Mouse (Mus musculus) myocyte (in vitro differentiated cells): ENCODE measurements around the gene 5730596B20Rik. TPM values are rescaled to one million over a fixed set of nuclear protein-coding genes. Genes with fewer than 3 reads are reported as not detected.

ENCODE experiments used
- H3K27me3 ChIP-seq: one replicate; pipeline ENCODE4 v1.6.1; 2011; ENCODE audit not compliant: control insufficient read depth, insufficient read depth, insufficient read length
- H3K36me3 ChIP-seq: one replicate; pipeline ENCODE4 v1.6.1; 2011; ENCODE audit not compliant: control insufficient read depth, insufficient read depth
- H3K4me2 ChIP-seq: one replicate; pipeline ENCODE4 v1.6.1; 2011; ENCODE audit warnings: low read depth, control low read depth
- H3K4me3 ChIP-seq: one replicate; pipeline ENCODE4 v1.5.1; 2011; ENCODE audit warnings: mild to moderate bottlenecking, control low read depth, moderate library complexity
- H3K79me2 ChIP-seq: one replicate; pipeline ENCODE4 v1.6.1; 2011; ENCODE audit not compliant: control insufficient read depth, insufficient read depth
- H3ac ChIP-seq: one replicate; pipeline ENCODE4 v1.6.1; 2011; ENCODE audit not compliant: control insufficient read depth, insufficient read length
- CEBPB ChIP-seq: IDR thresholded peaks from 2 replicates; pipeline ENCODE4 v1.6.1; 2011; ENCODE audit warnings: mild to moderate bottlenecking, moderate library complexity; ENCODE audit not compliant: poor library complexity, insufficient read depth, severe bottlenecking
- E2F4 ChIP-seq: IDR thresholded peaks from one replicate; pipeline ENCODE4 v1.6.1; 2011; ENCODE audit warnings: mild to moderate bottlenecking, control low read depth, moderate library complexity; ENCODE audit not compliant: insufficient read depth
- MAX ChIP-seq: IDR thresholded peaks from one replicate; pipeline ENCODE4 v1.6.1; 2011; ENCODE audit warnings: low read depth, mild to moderate bottlenecking, control low read depth
- MYOD1 ChIP-seq, 3 experiments: IDR thresholded peaks; one replicate each; pipeline ENCODE4 v1.6.1; 2011; ENCODE audit warnings: control low read depth in 2 of 3, low read depth in 2 of 3, mild to moderate bottlenecking in 2 of 3, moderate library complexity in 1 of 3; ENCODE audit not compliant: insufficient read length in 2 of 3, control insufficient read depth in 1 of 3
- MYOG ChIP-seq, 3 experiments: IDR thresholded peaks; one replicate each; pipeline ENCODE4 v1.6.1; 2011; ENCODE audit warnings: control low read depth in 2 of 3, low read depth in 2 of 3, mild to moderate bottlenecking in 2 of 3; ENCODE audit not compliant: insufficient read length in 2 of 3, control insufficient read depth in 1 of 3, insufficient read depth in 1 of 3
- POLR2A ChIP-seq: IDR thresholded peaks from one replicate; pipeline ENCODE4 v1.6.1; 2011; ENCODE audit warnings: low read depth, mild to moderate bottlenecking, control low read depth, moderate library complexity; ENCODE audit not compliant: insufficient read length
- POLR2AphosphoS2 ChIP-seq: IDR thresholded peaks from one replicate; pipeline ENCODE4 v1.6.1; 2011; ENCODE audit warnings: low read depth, control low read depth; ENCODE audit not compliant: insufficient read length
- REST ChIP-seq: IDR thresholded peaks from one replicate; pipeline ENCODE4 v1.6.1; 2011; ENCODE audit warnings: mild to moderate bottlenecking, control low read depth, moderate library complexity; ENCODE audit not compliant: insufficient read depth, insufficient read length
- SRF ChIP-seq: IDR thresholded peaks from one replicate; pipeline ENCODE4 v1.6.1; 2011; ENCODE audit warnings: low read depth; ENCODE audit not compliant: control insufficient read depth, insufficient read length
- TCF12 ChIP-seq: IDR thresholded peaks from one replicate; pipeline ENCODE4 v1.6.1; 2011; ENCODE audit warnings: mild to moderate bottlenecking, control low read depth; ENCODE audit not compliant: poor library complexity, insufficient read depth, severe bottlenecking
- TCF3 ChIP-seq: IDR thresholded peaks from one replicate; pipeline ENCODE4 v1.6.1; 2011; ENCODE audit warnings: low read depth, control low read depth; ENCODE audit not compliant: insufficient read length
- USF1 ChIP-seq: IDR thresholded peaks from one replicate; pipeline ENCODE4 v1.6.1; 2011; ENCODE audit warnings: low read depth, mild to moderate bottlenecking, control low read depth, moderate library complexity
- polyA plus RNA-seq: library from polyadenylated mRNA; unstranded; fragments of >200 nt; fragmentation: generic; extraction: Trizol; gene quantifications from one replicate; pipeline ENCODE4 v1.2.1, GENCODE M21; 2012; ENCODE audit warnings: missing spikeins

5730596B20Rik gene
- polyA plus RNA-seq, 1 experiment = 0.11 TPM

GRCm38 (mm10) chr6:52162611-52163365 is 14.5 kb upstream of the 5730596B20Rik start:
- H3K27me3 ChIP-seq = no peaks in the 10 kb centered on the region
- peaks cover 16% of the 10 kb centered on the region for H3K79me2 ChIP-seq
- H3ac ChIP-seq = no peak overlapping the region
- H3K4me3 ChIP-seq = no peak overlapping the region
- H3K36me3 ChIP-seq = peaks cover 10% of the 10 kb centered on the region
- no peak overlapping the region for H3K4me2 ChIP-seq
- no peak for TF ChIP-seq TCF3
- TF ChIP-seq REST = no peak
- no peak for TF ChIP-seq MYOD1 (IDR thresholded peaks at IDR 0.05; ENCODE audit: control insufficient read depth in 1 of 3, insufficient read length in 2 of 3, low read depth in 2 of 3)
- no peak for TF ChIP-seq MYOG (IDR thresholded peaks at IDR 0.05; ENCODE audit: control insufficient read depth in 1 of 3, insufficient read depth in 1 of 3, insufficient read length in 2 of 3, low read depth in 2 of 3)
- TF ChIP-seq SRF = no peak
- no peak for TF ChIP-seq MAX

- H3K27me3 ChIP-seq = no peaks in the 10 kb centered on the region
Measured at GRCm38 (mm10) chr6:52163366-52164031, 13.8 kb upstream of the 5730596B20Rik start.

GRCm38 (mm10) chr6:52164051-52164625 is 13.2 kb upstream of the 5730596B20Rik start:
- Histone ChIP-seq H3K4me3 (no peak overlapping the region), H3K27me3 (no peaks in the 10 kb centered on the region), H3K4me2 (no peak overlapping the region), H3K79me2 (peaks cover 15% of the 10 kb centered on the region), H3ac (no peak overlapping the region), H3K36me3 (peaks cover 10% of the 10 kb centered on the region)
- TF ChIP-seq TCF12 (no peak), POLR2AphosphoS2 (no peak), MAX (no peak)

More at GRCm38 (mm10) chr6:52163366-52164031, 13.8 kb upstream of the 5730596B20Rik start:
- TF ChIP-seq REST (no peak), POLR2AphosphoS2 (no peak), MYOG (IDR thresholded peaks at IDR 0.05; ENCODE audit: control insufficient read depth in 1 of 3, insufficient read depth in 1 of 3, insufficient read length in 2 of 3, low read depth in 2 of 3) (no peak), SRF (no peak)
- Histone ChIP-seq H3ac (no peak overlapping the region), H3K4me3 (no peak overlapping the region), H3K4me2 (no peak overlapping the region), H3K79me2 (peaks cover 16% of the 10 kb centered on the region), H3K36me3 (peaks cover 10% of the 10 kb centered on the region)

GRCm38 (mm10) chr6:52164626-52165440 is 12.5 kb upstream of the 5730596B20Rik start, which contains the start of gene Hoxa2:
Gene Hoxa2, minus strand, starts transcription at chr6:52164831.
- H3K4me2 ChIP-seq = no peak within 1 kb of the TSS
- no peaks in the 10 kb centered on the region for H3K27me3 ChIP-seq
- H3ac ChIP-seq = no peak within 1 kb of the TSS
- peaks cover 10% of the 10 kb centered on the region for H3K36me3 ChIP-seq
- H3K4me3 ChIP-seq = no peak within 1 kb of the TSS
- TF ChIP-seq MYOG (IDR thresholded peaks at IDR 0.05; ENCODE audit: control insufficient read depth in 1 of 3, insufficient read depth in 1 of 3, insufficient read length in 2 of 3, low read depth in 2 of 3) = no peak
- no peak for TF ChIP-seq TCF12
- TF ChIP-seq POLR2AphosphoS2 = peak; percentile 57
- H3K79me2 ChIP-seq = peaks cover 9% of the 10 kb centered on the region

GRCm38 (mm10) chr6:52165441-52166370 is 11.6 kb upstream of the 5730596B20Rik start:
- TF ChIP-seq TCF3 (no peak), POLR2A (no peak), MAX (no peak), REST (no peak), CEBPB (no peak), TCF12 (no peak), MYOG (IDR thresholded peaks at IDR 0.05; ENCODE audit: control insufficient read depth in 1 of 3, insufficient read depth in 1 of 3, insufficient read length in 2 of 3, low read depth in 2 of 3) (no peak), SRF (no peak), USF1 (no peak), E2F4 (no peak), MYOD1 (IDR thresholded peaks at IDR 0.05; ENCODE audit: control insufficient read depth in 1 of 3, insufficient read length in 2 of 3, low read depth in 2 of 3) (no peak)

More at GRCm38 (mm10) chr6:52165441-52166370, 11.6 kb upstream of the 5730596B20Rik start:
- no peak overlapping the region for H3K4me2 ChIP-seq
- H3K36me3 ChIP-seq = peaks cover 10% of the 10 kb centered on the region
- no peak overlapping the region for H3ac ChIP-seq
- H3K27me3 ChIP-seq = no peaks in the 10 kb centered on the region
- H3K79me2 ChIP-seq = peaks cover 9% of the 10 kb centered on the region
- no peak overlapping the region for H3K4me3 ChIP-seq
